In genomic region chr3:82406336-82406735, GRCm38 (mm10) we compare ENCODE assay signal across 8 mouse cellular contexts. TPM values are rescaled to one million over a fixed set of nuclear protein-coding genes. Genes with fewer than 3 reads are reported as not detected.
DNase-seq lines count a peak whose midpoint lies in the region; ATAC-seq lines count a peak whose summit lies in the region.

No protein-coding gene starts in this region.

- H3K9ac ChIP-seq in midbrain, embryonic 14.5 days (replicated peaks; ENCODE audit: low read length) = no peak overlapping the region
- H3K9ac ChIP-seq in midbrain, embryonic 11.5 days (ENCODE audit: low read length) = no peak overlapping the region

- H3K9me3 ChIP-seq in midbrain, embryonic 14.5 days (ENCODE audit: control insufficient read depth, low read length) = no peaks in the 10 kb centered on the region
- no peaks in the 10 kb centered on the region for H3K9me3 ChIP-seq in midbrain, embryonic 11.5 days (ENCODE audit: control insufficient read depth, low read length)

- no peak overlapping the region for H3K27ac ChIP-seq in midbrain, embryonic 14.5 days (replicated peaks; ENCODE audit: low read depth, low read length)
- H3K27ac ChIP-seq in midbrain, embryonic 11.5 days (ENCODE audit: low read depth, low read length) = no peak overlapping the region

- H3K4me1 ChIP-seq in midbrain, embryonic 14.5 days (ENCODE audit: control insufficient read depth, insufficient read depth, low read length) = no peaks in the 10 kb centered on the region
- no peaks in the 10 kb centered on the region for H3K4me1 ChIP-seq in midbrain, embryonic 11.5 days (ENCODE audit: control insufficient read depth, insufficient read depth, low read length)

- peak; percentile 20 for DNase-seq in midbrain, embryonic 14.5 days
- DNase-seq in midbrain, embryonic 11.5 days (ENCODE audit: low spot score, missing footprints) = no peak
- peak; percentile 44 to 60 for DNase-seq in frontal cortex, postnatal 14 days (ENCODE audit: low spot score in 2 of 2)
- peak; percentile 52 to 83 for DNase-seq in left cerebral cortex, adult 9 months (ENCODE audit: low spot score in 2 of 2)
- peak; percentile 82 for DNase-seq in telencephalon, adult 2 months (ENCODE audit: low read depth, low spot score)
- DNase-seq in thymus, postnatal 0 days (ENCODE audit: low spot score) = no peak
- DNase-seq in adrenal gland, postnatal 4 days (ENCODE audit: low spot score in 2 of 2) = no peak

- H3K4me3 ChIP-seq in midbrain, embryonic 14.5 days (replicated peaks; ENCODE audit: low read depth, low read length) = no peak overlapping the region
- no peak overlapping the region for H3K4me3 ChIP-seq in midbrain, embryonic 11.5 days (ENCODE audit: low read depth, low read length)

- no peak overlapping the region for H3K4me2 ChIP-seq in midbrain, embryonic 14.5 days (ENCODE audit: low read length)
- H3K4me2 ChIP-seq in midbrain, embryonic 11.5 days = no peak overlapping the region

- no peak; the same call in 1 of the 2 replicates for ATAC-seq in midbrain, embryonic 14.5 days (ENCODE audit: low FRiP score, low TSS enrichment)
- no peak for ATAC-seq in midbrain, embryonic 11.5 days (ENCODE audit: low FRiP score)
- no peak for ATAC-seq in CD4-positive, CD25-positive, alpha-beta regulatory T cell, adult 4 months

- 79% methylated on average over 3 of the region's 3 CpGs for WGBS in midbrain, embryonic 14.5 days
- WGBS in midbrain, embryonic 11.5 days = 83% methylated on average over 3 of the region's 3 CpGs

- H3K27me3 ChIP-seq in midbrain, embryonic 14.5 days (ENCODE audit: control insufficient read depth, insufficient read depth, low read length) = no peaks in the 10 kb centered on the region
- no peaks in the 10 kb centered on the region for H3K27me3 ChIP-seq in midbrain, embryonic 11.5 days (ENCODE audit: control insufficient read depth, insufficient read depth, low read length)

- H3K36me3 ChIP-seq in midbrain, embryonic 14.5 days (ENCODE audit: control insufficient read depth, insufficient read depth, low read length) = no peaks in the 10 kb centered on the region
- no peaks in the 10 kb centered on the region for H3K36me3 ChIP-seq in midbrain, embryonic 11.5 days (ENCODE audit: control insufficient read depth, insufficient read depth, low read length)

RNA-seq across cellular contexts. Expression of gene Map9, which starts 48.5 kb away (rescaled TPM):
- polyA plus RNA-seq in midbrain, embryonic 14.5 days (2014; fragmentation: Nextera tagmentation; extraction: Ambion mirVana) = 92.3 and 101 TPM in 2 replicates
- 13.9 and 14.4 TPM in 2 replicates for polyA plus RNA-seq in midbrain, embryonic 11.5 days (2014; fragmentation: Nextera tagmentation; extraction: Ambion mirVana)
- polyA plus RNA-seq in thymus, postnatal 0 days (2015; fragmentation: Nextera tagmentation; extraction: Ambion mirVana) = 2.0 and 2.5 TPM in 2 replicates
- polyA plus RNA-seq in CD4-positive, CD25-positive, alpha-beta regulatory T cell, adult 4 months (2017; shearing (Covaris generic)) = 1 to 10 TPM in 1 of 2 experiments, under 1 TPM in 1; 0.57 to 1.1 TPM
- total RNA-seq in adrenal gland, postnatal 4 days (2021) = 1 to 10 TPM; 8.6 to 9.5 TPM

Comparison
In these comparisons a context has a peak if more than half of its experiments do, and no peak if none do; other contexts are left out.
1. DNase-seq: peak in midbrain, embryonic 14.5 days (single experiment), frontal cortex, postnatal 14 days (2 of 2), left cerebral cortex, adult 9 months (2 of 2) and telencephalon, adult 2 months (single experiment); none in midbrain, embryonic 11.5 days (single experiment), thymus, postnatal 0 days (single experiment) and adrenal gland, postnatal 4 days (0 of 2).